Mouse (Mus musculus): ENCODE results near the gene Artn.

- TF ChIP-seq CTCF (IDR thresholded peaks at IDR 0.05) (no peak), EP300 (IDR thresholded peaks at IDR 0.05) (no peak)
Observed at GRCm38 (mm10) chr4:117915489-117916105, 14.0 kb downstream of the Artn start.
